Mouse (Mus musculus): ENCODE results near the gene Cdca3. TPM values are rescaled to one million over a fixed set of nuclear protein-coding genes. Genes with fewer than 3 reads are reported as not detected.

Cdca3 gene
- polyA plus RNA-seq, 1 experiment from 2014 or later: 29.3 TPM

GRCm38 (mm10) chr6:124866560-124866959, 37.2 kb downstream of the Cdca3 start:
- 62% methylated on average over 6 of the region's 7 CpGs for WGBS
- 0 out of 2 replicates have a peak overlapping the region, but pooled peaks have one; percentile 11 for H3K9ac ChIP-seq
- ATAC-seq (ENCODE audit: low FRiP score): no peak
- H3K4me2 ChIP-seq (replicated peaks): no peak overlapping the region
- H3K27ac ChIP-seq: no peak overlapping the region
- no peaks in the 10 kb centered on the region for H3K36me3 ChIP-seq (replicated peaks; ENCODE audit: control insufficient read depth, insufficient read depth)
- no peak for DNase-seq (ENCODE audit: low spot score)
- no peaks in the 10 kb centered on the region for H3K9me3 ChIP-seq (ENCODE audit: control insufficient read depth, low read length)
- H3K4me3 ChIP-seq (replicated peaks; ENCODE audit: low read length): no peak overlapping the region
- H3K4me1 ChIP-seq (replicated peaks; ENCODE audit: control insufficient read depth, insufficient read depth, low read length): peaks cover 21% of the 10 kb centered on the region
- H3K27me3 ChIP-seq (ENCODE audit: control insufficient read depth, insufficient read depth, low read length): no peaks in the 10 kb centered on the region

- no peak for DNase-seq (ENCODE audit: low spot score)
- H3K4me1 ChIP-seq (replicated peaks; ENCODE audit: control insufficient read depth, insufficient read depth, low read length): no peaks in the 10 kb centered on the region
- no peak for ATAC-seq (ENCODE audit: low FRiP score)
- no peaks in the 10 kb centered on the region for H3K9me3 ChIP-seq (ENCODE audit: control insufficient read depth, low read length)
- H3K27ac ChIP-seq: no peak overlapping the region
- 64% methylated on average over 2 of the region's 3 CpGs for WGBS
- no peak overlapping the region for H3K4me2 ChIP-seq (replicated peaks)
- no peak overlapping the region for H3K9ac ChIP-seq
- no peak overlapping the region for H3K4me3 ChIP-seq (replicated peaks; ENCODE audit: low read length)
- no peaks in the 10 kb centered on the region for H3K36me3 ChIP-seq (replicated peaks; ENCODE audit: control insufficient read depth, insufficient read depth)
- no peaks in the 10 kb centered on the region for H3K27me3 ChIP-seq (ENCODE audit: control insufficient read depth, insufficient read depth, low read length)
Observed at GRCm38 (mm10) chr6:124874348-124874747, 45.0 kb downstream of the Cdca3 start.

GRCm38 (mm10) chr6:124879390-124879789, 50.0 kb downstream of the Cdca3 start:
- Histone ChIP-seq H3K9me3 (ENCODE audit: control insufficient read depth, low read length) (no peaks in the 10 kb centered on the region), H3K27ac (no peak overlapping the region), H3K36me3 (replicated peaks; ENCODE audit: control insufficient read depth, insufficient read depth) (no peaks in the 10 kb centered on the region), H3K4me1 (replicated peaks; ENCODE audit: control insufficient read depth, insufficient read depth, low read length) (no peaks in the 10 kb centered on the region), H3K4me3 (replicated peaks; ENCODE audit: low read length) (no peak overlapping the region), H3K9ac (no peak overlapping the region), H3K4me2 (replicated peaks) (no peak overlapping the region), H3K27me3 (ENCODE audit: control insufficient read depth, insufficient read depth, low read length) (no peaks in the 10 kb centered on the region)
- no peak for DNase-seq (ENCODE audit: low spot score)
- no peak for ATAC-seq (ENCODE audit: low FRiP score)
- 63% methylated on average over 6 of the region's 6 CpGs for WGBS

GRCm38 (mm10) chr6:124881821-124882220, 52.5 kb downstream of the Cdca3 start:
- H3K9ac ChIP-seq: no peak overlapping the region
- no peaks in the 10 kb centered on the region for H3K27me3 ChIP-seq (ENCODE audit: control insufficient read depth, insufficient read depth, low read length)
- no peak overlapping the region for H3K4me2 ChIP-seq (replicated peaks)
- 94% methylated on average over 9 of the region's 9 CpGs for WGBS
- no peak overlapping the region for H3K4me3 ChIP-seq (replicated peaks; ENCODE audit: low read length)
- DNase-seq (ENCODE audit: low spot score) (no peak), ATAC-seq (ENCODE audit: low FRiP score) (no peak)
- H3K9me3 ChIP-seq (ENCODE audit: control insufficient read depth, low read length): no peaks in the 10 kb centered on the region
- no peaks in the 10 kb centered on the region for H3K36me3 ChIP-seq (replicated peaks; ENCODE audit: control insufficient read depth, insufficient read depth)
- H3K27ac ChIP-seq: no peak overlapping the region
- no peaks in the 10 kb centered on the region for H3K4me1 ChIP-seq (replicated peaks; ENCODE audit: control insufficient read depth, insufficient read depth, low read length)

Other genes with a start within 250 kb of the Cdca3 start
- 0.07 TPM in 1 of 2 replicates, not detected in the other for gene C1s2, start 193.5 kb upstream of the Cdca3 start, polyA plus RNA-seq (2014; fragmentation: Nextera tagmentation; extraction: Ambion mirVana)
- gene Lpcat3, start 166.5 kb upstream of the Cdca3 start, polyA plus RNA-seq (2014; fragmentation: Nextera tagmentation; extraction: Ambion mirVana): 42.4 and 42.9 TPM in 2 replicates
- 91.4 and 94.1 TPM in 2 replicates for gene Emg1, start 117.4 kb upstream of the Cdca3 start, polyA plus RNA-seq (2014; fragmentation: Nextera tagmentation; extraction: Ambion mirVana)
- 241 and 242 TPM in 2 replicates for gene Phb2, start 117.2 kb upstream of the Cdca3 start, polyA plus RNA-seq (2014; fragmentation: Nextera tagmentation; extraction: Ambion mirVana)
- 3.5 and 4.3 TPM in 2 replicates for gene Ptpn6, start 90.8 kb upstream of the Cdca3 start, polyA plus RNA-seq (2014; fragmentation: Nextera tagmentation; extraction: Ambion mirVana)
- gene Grcc10, start 88.2 kb upstream of the Cdca3 start, polyA plus RNA-seq (2014; fragmentation: Nextera tagmentation; extraction: Ambion mirVana): 616 and 701 TPM in 2 replicates
- gene Gm45234, start 73.5 kb upstream of the Cdca3 start, polyA plus RNA-seq (2014; fragmentation: Nextera tagmentation; extraction: Ambion mirVana): not detected in 2 replicates
- 25.9 and 26.0 TPM in 2 replicates for gene Atn1, start 73.0 kb upstream of the Cdca3 start, polyA plus RNA-seq (2014; fragmentation: Nextera tagmentation; extraction: Ambion mirVana)
- gene Eno2, start 59.9 kb upstream of the Cdca3 start, polyA plus RNA-seq (2014; fragmentation: Nextera tagmentation; extraction: Ambion mirVana): 142 and 174 TPM in 2 replicates
- 3.7 and 6.4 TPM in 2 replicates for gene Lrrc23, start 49.8 kb upstream of the Cdca3 start, polyA plus RNA-seq (2014; fragmentation: Nextera tagmentation; extraction: Ambion mirVana)
- gene Spsb2, start 20.9 kb upstream of the Cdca3 start, polyA plus RNA-seq (2014; fragmentation: Nextera tagmentation; extraction: Ambion mirVana): 5.2 and 6.6 TPM in 2 replicates
- 413 and 474 TPM in 2 replicates for gene Tpi1, start 15.3 kb upstream of the Cdca3 start, polyA plus RNA-seq (2014; fragmentation: Nextera tagmentation; extraction: Ambion mirVana)
- gene Usp5, start 63 bp upstream of the Cdca3 start, polyA plus RNA-seq (2014; fragmentation: Nextera tagmentation; extraction: Ambion mirVana): 180 and 182 TPM in 2 replicates
- gene Gnb3, start 10.7 kb downstream of the Cdca3 start, polyA plus RNA-seq (2014; fragmentation: Nextera tagmentation; extraction: Ambion mirVana): 0.21 and 1.2 TPM in 2 replicates
- gene P3h3, start 28.2 kb downstream of the Cdca3 start, polyA plus RNA-seq (2014; fragmentation: Nextera tagmentation; extraction: Ambion mirVana): 13.3 and 17.6 TPM in 2 replicates
- 16.6 and 17.6 TPM in 2 replicates for gene Gpr162, start 34.4 kb downstream of the Cdca3 start, polyA plus RNA-seq (2014; fragmentation: Nextera tagmentation; extraction: Ambion mirVana)
- gene Cd4, start 58.7 kb downstream of the Cdca3 start, polyA plus RNA-seq (2014; fragmentation: Nextera tagmentation; extraction: Ambion mirVana): 0.27 and 0.35 TPM in 2 replicates
- 2.1 and 2.8 TPM in 2 replicates for gene Lag3, start 82.2 kb downstream of the Cdca3 start, polyA plus RNA-seq (2014; fragmentation: Nextera tagmentation; extraction: Ambion mirVana)
- 674 and 707 TPM in 2 replicates for gene Ptms, start 90.6 kb downstream of the Cdca3 start, polyA plus RNA-seq (2014; fragmentation: Nextera tagmentation; extraction: Ambion mirVana)
- 577 and 614 TPM in 2 replicates for gene Mlf2, start 101.8 kb downstream of the Cdca3 start, polyA plus RNA-seq (2014; fragmentation: Nextera tagmentation; extraction: Ambion mirVana)
- gene Cops7a, start 136.0 kb downstream of the Cdca3 start, polyA plus RNA-seq (2014; fragmentation: Nextera tagmentation; extraction: Ambion mirVana): 92.4 and 93.1 TPM in 2 replicates
- gene Pianp, start 167.1 kb downstream of the Cdca3 start, polyA plus RNA-seq (2014; fragmentation: Nextera tagmentation; extraction: Ambion mirVana): 47.8 and 53.8 TPM in 2 replicates
- gene Zfp384, start 179.6 kb downstream of the Cdca3 start, polyA plus RNA-seq (2014; fragmentation: Nextera tagmentation; extraction: Ambion mirVana): 12.0 and 14.6 TPM in 2 replicates
- 112 and 113 TPM in 2 replicates for gene Ing4, start 210.2 kb downstream of the Cdca3 start, polyA plus RNA-seq (2014; fragmentation: Nextera tagmentation; extraction: Ambion mirVana)
- gene Acrbp, start 220.1 kb downstream of the Cdca3 start, polyA plus RNA-seq (2014; fragmentation: Nextera tagmentation; extraction: Ambion mirVana): 17.1 and 18.7 TPM in 2 replicates
- gene Lpar5, start 238.4 kb downstream of the Cdca3 start, polyA plus RNA-seq (2014; fragmentation: Nextera tagmentation; extraction: Ambion mirVana): 0.50 and 0.51 TPM in 2 replicates

Measured in hindbrain, embryonic 14.5 days (tissue).